Mouse (Mus musculus): ENCODE results near the gene Eya3. TPM values are rescaled to one million over a fixed set of nuclear protein-coding genes. Genes with fewer than 3 reads are reported as not detected.
"Not testable (repeated sequence)": the region's sequence is repeated elsewhere in the genome, so short reads cannot be mapped to it uniquely, and the experiment has no call there.

Gene Eya3
- polyA plus RNA-seq, 3 experiments from 2014 or later: 29.4 to 32.5 (median 32.1) TPM

DNA sequence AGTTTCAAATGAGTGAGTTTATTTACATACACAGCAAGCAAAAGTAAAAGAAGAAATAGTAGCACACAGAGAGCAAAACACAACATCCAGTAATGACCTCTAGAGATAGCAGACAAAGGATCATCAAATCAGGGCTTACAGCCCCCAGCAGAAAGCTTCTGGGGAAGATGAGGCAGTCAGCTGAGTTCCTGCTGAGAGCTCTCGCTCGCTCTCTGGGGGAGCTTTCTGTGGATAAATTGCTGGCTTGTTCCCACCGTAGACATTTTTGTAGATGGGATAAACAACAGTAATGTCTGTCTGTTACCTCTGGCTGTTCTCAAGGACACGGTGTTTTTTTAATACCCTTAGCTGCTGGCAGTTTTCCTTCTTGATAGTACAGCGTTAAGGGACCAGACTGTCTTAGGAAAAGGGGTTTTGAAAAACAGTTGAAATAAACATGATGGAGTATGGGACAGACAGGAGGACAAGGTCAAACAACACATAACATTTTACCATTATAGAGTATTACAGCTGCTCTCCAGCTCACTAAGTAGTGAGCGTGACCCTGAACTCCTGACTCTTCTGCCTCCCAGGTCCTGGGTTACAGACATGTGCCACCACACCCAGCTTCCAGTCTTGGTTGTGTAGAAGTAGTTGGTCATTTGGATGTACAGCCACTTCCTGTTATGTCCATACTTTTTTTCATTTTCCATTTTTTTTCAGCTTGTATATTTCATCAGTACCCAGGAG lies 10.6 kb downstream of the Eya3 start:
- no peak for ATAC-seq

DNA sequence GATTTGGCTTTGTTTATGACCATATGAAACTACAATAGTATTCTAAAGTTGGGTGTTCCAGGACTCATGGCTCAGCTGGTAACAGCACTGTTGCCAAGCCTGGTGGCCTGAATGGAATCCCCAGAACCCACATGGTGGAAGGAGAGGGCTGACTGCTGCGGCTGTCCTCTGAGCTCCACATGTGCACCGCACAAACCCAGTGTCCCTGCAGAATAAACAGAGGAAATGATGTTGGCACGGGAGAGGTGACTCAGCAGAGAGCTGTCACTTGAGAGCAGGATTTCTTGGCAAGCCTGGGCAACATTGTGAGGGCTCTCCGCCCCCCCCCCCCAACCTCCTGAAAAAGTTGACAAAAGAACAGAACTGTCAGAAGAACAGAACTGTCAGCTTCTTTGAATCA lies 14.1 kb downstream of the Eya3 start:
- no peak for ATAC-seq

DNA sequence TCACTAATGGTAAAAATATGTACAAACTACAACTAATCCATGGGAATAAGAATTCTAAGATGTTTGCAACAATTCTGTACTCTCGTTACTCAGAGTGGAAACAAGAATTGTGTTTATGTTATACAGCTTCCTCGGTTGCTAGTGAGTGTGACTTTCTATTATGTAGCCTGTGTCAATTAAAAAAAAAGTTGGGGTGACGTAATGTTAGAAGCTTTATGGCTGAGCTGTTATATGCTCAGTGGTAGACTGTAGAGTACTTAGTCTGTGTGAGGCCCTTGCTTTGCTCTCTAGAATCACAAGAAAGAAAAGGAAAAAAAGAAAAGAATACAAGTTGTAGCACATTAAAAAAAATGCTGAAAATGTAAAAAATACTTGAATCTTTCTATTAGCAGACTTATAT lies 15.0 kb downstream of the Eya3 start:
- no peak for ATAC-seq

DNA sequence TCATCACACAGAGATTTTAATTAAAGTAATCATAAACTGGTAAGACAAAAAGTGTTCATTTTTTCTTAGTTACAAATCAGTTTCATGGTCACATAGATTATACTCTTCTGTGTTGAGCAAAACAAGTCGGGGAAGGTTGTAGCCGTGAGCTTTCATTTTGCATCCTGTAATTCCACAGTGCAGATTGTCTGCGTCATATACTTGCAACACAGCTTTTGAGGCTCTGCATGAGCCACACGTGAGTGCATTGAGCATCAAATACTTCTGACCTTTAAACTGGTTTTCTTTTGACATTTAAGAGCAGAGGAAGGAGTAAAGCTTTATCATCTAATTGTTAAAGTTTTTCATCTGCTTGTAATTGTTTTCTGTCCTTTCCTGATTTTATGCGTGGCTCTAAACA lies 16.5 kb downstream of the Eya3 start:
- ATAC-seq: peak; percentile 65

DNA sequence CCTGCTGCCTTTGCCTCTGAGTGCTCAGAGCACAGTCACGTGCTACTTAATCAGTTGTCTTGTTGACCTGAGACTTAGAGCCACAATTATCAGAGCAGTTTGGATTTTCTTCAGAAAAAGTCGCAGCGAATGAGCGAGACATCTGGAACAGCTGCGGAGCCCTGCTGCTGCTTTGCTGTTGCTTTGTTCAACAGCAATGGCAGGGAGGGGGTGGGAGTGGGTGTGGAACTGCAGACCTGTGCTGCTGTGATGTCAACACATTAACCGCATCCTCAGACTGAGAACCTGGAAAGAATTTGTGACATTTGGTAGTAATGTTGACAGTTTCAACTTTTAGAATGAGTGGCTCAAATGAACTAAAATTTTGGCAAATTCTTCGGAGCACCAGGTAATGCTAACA lies 20.3 kb downstream of the Eya3 start:
- peak; percentile 87 for ATAC-seq

DNA sequence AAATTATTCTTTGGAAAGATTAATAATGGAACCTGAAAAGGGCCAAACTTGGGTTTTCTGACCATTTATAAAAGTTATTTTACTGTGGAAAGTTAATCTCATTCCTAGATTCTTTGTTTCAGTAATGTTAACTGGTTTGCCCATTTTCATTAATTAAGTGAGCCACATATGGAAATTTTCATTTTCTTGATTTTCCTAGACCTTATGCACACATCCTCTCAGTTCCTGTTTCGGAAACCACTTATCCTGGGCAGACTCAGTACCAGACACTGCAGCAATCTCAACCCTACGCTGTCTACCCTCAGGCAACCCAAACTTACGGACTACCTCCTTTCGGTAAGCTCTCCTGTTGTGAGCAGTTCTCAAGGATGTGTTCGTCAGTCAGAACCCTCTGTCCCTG lies 33.9 kb downstream of the Eya3 start:
- no peak for ATAC-seq

DNA sequence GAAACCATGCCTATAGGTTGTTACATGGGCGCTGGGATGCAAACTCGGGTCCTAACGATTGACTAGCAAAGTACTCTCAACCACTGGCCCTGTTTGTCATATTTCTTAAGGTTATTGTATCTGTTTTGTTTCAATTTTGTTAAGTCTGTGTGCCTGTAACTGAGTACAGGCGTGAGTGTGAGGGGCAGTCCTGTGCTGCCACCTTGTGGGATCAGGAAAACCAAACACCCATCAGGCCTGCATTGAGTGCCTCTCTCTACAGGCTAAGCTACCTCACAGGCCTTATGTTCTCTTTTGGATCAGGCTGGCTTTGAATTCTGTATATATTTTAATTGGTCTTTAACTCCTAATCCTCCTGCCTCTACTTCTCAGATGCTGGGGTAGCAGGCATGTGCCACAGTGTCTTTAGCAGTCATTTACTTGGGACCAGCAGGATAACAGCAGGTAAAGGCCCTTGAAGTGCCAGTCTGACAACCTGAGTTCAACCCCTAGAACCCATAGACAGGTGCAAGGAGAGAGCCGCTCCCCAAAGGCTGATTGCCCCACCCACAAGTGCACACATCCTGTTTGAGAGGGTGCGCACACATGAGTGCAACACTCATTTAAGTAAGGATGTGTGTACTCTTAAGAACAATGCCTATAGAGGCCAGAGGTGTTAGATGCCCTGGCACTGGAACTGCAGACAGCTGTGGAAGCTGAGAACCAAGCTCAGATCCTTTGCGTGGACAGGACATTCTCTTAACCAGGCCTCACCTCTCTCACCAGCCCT lies 38.2 kb downstream of the Eya3 start:
- no peak for ATAC-seq

DNA sequence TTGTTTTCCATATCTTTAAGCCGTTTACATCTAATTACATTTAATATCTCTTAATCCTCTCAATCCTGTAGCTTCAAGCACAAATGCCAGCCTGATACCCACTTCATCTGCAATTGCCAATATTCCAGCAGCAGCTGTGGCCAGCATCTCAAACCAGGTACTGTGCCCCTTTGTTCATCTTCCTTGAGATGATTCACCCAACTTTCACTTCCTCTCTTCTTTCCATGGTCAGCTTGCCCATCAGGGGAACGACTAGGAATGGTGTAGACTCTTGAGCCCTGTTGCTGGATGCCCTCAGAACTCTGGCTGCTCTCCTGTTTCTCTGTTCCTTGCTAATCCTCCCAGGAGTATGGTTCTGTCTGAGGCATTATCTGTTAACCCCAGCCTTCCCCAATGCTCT lies 50.8 kb downstream of the Eya3 start:
- ATAC-seq: no peak

DNA sequence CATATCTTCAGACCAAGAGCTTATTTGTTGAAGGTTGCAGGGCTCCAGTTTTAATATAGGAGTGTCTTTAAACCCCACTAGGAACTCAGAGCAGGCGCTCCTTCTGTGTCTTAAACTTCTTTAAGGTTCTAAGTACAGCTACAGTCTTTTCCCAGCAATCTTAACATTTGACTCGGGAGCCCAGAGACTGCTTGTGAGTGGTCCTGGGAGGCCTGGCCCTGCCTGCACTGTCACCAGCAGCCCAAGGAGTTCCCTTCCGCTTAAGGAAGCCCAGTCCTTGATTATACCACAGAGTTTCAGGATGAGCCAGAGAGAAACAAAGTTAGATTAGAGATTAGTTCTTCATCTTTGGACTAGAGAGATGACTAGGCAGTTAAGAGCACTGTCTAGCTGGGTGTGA lies 54.6 kb downstream of the Eya3 start:
- no peak for ATAC-seq

DNA sequence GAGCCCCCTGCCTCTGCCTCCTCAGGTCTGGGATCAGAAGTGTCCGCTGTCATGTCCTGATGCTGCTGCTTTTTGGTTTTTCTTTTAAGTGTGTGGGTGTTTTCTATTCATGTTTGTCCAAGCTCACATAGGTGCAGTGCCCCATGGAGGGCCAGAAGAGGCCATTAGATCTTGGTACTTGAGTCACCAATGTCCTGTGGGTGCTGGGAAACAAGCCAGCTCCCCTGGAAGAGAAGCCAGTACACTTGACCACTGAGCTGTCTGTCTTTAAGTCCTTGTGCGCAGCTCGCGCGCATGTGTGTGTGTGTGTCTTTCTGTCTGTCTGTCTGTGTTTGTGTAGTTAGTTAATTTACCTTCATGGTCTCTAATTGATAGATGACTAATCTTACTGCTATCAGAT lies 63.3 kb downstream of the Eya3 start:
- no peak for ATAC-seq

DNA sequence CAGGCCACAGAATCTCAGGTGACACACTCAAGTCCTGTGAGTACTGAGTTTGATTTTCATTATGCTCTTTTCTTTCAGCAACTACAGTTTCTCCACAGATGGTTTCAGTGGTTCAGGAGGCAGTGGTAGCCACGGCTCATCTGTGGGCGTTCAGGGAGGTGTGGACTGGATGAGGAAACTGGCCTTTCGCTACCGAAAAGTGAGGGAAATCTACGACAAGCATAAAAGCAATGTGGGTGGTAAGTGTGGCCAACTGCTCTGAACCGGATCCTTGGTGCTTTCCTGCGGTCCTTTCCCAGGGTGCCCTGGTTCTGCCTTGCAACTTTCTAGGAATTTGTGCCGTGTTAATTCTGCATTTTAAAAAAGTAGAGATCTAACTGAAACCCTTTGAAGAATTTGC lies 68.1 kb downstream of the Eya3 start:
- ATAC-seq: no peak

DNA sequence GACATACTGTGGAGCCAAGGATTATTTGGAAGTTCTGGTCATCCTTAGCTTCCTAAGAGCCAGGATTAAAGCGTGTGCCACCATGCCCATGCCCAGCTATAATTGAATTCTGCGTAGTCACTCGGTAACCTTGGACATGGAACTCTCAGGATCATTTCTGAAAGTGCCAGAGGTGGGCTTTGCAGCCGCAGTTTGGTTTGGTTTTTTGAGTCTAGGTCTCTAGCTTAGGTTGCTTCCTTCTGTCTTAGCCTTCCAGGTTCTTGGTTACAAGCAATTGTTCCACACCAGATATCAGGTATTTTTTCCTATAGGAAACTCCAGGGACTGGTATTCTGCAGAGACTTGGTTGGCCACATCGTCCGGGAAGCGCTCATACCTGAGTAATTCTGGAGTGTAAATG lies 74.4 kb downstream of the Eya3 start:
- no peak for ATAC-seq

DNA sequence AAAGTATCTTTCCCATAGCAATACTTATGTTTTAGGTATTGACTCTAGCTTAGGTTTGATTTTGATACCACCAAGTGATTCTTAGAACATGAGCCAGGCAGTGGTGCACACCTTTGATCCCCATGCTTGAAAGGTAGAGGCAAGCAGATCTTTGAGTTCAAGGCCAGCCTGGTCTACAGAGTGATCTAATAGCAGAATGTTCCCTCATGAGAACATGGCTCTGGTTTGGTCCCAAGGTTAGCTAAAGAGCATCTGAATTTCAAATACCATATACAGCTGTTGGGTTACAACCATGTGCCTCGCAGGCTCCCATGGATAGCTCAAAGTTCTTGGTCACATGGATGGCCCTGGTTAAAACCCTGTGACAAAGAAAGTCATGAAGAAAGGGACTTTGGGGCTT lies 79.5 kb downstream of the Eya3 start:
- no peak for ATAC-seq

DNA sequence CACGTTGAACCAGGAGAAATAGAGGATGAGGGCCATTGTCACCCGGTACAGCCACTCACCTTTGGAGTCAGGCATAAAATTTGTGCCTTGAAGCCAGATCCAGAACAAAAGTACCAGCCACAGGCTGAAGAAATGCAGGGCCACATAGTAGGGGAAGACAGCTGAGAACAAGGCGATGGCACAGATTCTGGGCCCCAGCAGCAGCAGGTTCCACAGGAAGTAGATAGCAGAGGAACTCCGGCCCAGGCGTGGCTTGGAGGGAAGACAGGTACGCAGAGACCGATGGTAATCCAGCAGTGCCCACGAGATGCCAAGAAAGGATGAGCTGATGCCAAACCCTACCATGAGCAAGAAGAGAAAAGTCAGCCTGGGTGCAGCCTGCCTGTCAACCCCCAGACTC lies 89.4 kb downstream of the Eya3 start:
- ATAC-seq: no peak

DNA sequence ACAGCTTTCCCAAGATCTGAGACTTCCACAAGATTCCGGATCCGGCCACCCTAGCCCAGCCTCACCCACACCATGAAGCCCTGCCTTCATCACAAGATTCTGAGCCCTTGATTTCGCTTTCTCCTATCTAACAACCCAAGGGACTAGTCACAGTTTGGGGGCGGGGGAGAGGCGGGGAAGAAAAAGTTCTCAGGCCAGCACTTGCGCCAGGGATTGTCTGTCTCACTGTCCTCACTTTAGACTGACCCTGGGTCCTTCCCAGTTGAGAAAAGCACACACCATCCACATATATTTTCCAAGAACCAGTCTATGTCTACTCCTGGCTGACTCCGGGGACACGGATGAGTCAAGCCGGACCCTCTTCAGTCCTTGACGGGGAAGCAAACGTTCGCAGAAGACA lies 92.8 kb downstream of the Eya3 start:
- no peak for ATAC-seq

DNA sequence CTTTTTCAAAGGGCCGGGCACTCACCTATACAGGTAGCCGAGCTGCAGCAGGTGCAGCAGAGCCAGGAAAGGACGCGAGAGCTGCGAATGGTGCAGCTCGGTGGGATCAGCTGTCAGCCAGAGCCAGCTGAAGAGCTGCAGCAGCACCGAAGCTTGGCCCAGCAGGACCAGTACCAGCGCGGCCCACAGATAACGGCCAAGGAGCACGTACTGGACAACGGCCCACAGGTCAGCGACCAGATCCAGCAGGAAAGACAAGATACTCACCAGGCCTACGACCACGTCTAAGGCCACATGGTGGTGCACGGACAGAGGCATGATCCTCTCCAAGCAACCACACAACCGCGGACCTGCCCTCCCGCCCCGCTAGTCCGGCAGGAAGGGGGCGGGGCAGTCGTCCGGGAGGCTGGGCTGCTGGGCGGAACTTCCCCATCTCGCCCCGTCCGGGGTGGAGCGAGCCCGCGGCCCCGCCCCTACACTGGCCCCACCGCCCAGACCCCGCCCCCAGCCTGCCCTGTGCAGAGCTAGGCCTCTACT lies 93.4 kb downstream of the Eya3 start, which contains the start of gene Xkr8:
Gene Xkr8, minus strand, starts transcription at position 399 of the 537 bp plus-strand sequence.
- peak; percentile 84 for ATAC-seq

DNA sequence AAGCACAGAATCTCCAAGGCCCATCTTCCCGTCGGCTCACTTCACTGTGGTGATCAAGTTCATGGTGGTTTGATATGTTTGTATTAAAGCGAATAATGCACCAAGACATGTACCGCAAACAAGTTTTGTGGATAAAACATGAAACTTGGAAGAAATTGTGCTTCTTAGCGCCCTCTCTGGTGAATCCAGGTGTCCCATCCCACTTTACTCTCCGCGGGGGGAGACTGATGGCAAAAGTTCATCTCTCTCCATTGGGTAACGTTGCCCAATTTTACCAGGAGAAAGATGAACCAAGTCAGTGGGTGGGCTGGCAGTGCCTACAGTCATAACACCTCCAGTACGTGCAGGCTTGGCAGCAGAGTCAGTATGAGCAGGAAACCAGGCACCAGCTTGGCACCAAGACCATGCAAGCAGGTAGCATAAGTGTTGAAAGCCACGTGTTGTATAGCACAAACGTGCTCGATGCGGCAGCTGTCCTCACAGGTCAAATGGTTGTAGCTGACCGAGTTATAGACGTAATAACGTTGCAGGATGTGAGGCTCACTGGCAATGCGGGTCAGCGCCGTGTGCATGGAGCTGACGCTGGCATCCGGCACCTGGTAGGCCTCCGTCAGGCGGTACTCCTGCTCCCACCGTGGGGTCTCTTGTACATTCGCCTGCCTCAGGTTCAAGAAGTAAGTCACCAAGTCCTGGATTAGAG lies 94.4 kb downstream of the Eya3 start:
- ATAC-seq: no peak

DNA sequence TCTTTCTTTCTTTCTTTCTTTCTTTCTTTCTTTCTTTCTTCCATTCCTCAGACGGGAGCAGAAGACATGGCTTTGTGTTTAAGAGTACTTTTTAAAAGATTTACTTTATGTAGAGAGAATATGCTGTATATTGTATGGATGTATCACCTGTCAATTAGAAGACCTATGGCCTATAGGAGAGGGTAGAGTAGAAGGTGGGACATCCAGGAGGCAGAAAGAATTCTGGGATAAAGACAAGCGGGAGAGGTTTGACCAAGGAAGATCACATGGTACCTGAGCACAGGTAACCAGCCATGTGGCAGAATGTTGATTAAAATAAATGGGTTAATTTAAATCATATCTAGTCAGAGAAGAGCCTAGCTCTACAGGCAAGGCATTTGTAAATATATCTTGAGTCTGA lies 96.0 kb downstream of the Eya3 start:
- ATAC-seq: no peak

DNA sequence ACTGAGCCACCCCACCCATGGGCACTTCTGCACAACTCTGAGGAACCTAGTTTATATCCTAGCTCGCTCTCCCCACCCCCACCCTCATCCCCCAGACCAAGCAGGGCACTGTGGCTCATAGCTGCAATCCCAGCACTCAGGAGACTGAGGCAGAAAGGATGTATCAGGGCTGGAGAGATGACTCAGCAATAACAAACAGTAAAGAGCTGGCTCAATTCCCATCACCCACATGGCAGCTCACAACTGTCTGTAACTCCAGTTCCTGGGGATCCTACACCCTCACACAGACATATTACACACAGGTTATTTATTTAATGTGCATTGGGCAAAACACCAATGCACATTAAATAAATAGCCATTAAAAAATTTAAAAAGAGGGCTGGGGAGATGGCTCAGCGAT lies 96.6 kb downstream of the Eya3 start:
- no peak for ATAC-seq

DNA sequence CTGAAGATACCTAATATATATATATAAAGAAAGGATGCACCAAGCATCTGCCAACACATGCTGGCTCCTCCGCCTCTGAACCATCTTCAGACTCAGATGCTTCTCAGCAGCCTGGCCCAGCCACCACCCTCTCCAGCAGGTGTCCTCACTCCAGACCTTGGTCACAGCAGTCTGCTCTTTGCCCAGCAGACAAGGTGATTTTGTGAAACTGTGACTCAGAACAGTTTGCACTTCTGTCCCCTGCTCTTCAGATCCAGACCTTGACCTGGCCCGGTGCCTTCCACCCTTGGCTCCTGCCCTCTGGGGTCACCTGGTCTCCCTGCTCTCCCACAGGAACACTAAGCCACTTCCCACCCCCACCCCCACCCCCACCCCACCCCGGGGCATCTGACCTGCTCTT lies 97.1 kb downstream of the Eya3 start:
- ATAC-seq: no peak

DNA sequence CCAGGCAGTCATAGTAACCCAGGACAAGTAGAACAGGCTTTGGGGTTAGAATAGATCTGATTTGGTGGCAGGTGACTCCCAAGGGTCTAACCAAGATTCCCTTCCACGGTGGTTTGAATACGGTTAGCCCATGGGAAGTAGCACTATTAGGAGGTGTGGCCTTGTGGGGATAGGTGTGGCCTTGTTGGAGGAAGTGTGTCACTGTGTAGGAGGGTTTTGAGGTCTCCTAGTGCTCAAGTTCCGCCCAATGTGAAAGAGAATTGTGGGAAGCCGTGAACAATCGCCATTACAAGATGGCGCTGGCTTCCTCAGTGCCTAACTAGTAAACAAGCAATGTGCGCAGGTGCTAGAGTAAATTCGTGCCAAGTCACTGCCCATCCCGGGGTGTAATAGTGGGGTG lies 98.4 kb downstream of the Eya3 start:
- ATAC-seq: not testable (repeated sequence)

DNA sequence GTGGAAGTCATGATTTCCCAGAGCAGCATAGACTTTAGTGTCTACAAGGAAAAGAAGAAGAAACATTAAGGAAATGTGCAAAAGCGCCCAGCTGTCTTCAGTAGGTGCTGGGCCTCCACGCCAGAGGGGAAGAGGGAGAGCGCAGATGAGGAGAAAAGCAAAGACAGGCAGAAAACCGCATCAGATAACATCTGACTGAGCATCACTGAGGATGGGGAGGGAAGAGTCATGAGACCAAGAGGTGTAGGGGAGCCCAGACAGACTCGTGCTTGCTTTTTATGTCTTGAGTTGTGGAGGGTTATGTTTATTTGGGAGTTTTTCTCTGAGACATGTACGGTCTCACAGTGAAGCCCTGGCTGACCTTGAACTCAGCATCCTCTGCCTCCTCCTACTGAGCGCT lies 102.7 kb downstream of the Eya3 start:
- no peak for ATAC-seq

Measured in inflammation-experienced regulatory T-cells, adult 6 months (primary cell).